Mouse (Mus musculus) c-Kit-positive CD71-positive TER-119-positive erythroid progenitor cells, embryonic 14.5 days (primary cell): ENCODE measurements at regions not wholly inside any gene's neighbourhood (a gene's known extent, or its start where the extent isn't known, plus 50 kb on each side); places are given as distances from the start of the nearest gene placed in this dataset.
"Not testable (repeated sequence)": the region's sequence is repeated elsewhere in the genome, so short reads cannot be mapped to it uniquely, and the experiment has no call there.

Source experiments
- DNase-seq: peaks from one replicate; pipeline ENCODE4 v3.0.0-alpha.2; 2013; ENCODE audit warnings: low spot score

DNA sequence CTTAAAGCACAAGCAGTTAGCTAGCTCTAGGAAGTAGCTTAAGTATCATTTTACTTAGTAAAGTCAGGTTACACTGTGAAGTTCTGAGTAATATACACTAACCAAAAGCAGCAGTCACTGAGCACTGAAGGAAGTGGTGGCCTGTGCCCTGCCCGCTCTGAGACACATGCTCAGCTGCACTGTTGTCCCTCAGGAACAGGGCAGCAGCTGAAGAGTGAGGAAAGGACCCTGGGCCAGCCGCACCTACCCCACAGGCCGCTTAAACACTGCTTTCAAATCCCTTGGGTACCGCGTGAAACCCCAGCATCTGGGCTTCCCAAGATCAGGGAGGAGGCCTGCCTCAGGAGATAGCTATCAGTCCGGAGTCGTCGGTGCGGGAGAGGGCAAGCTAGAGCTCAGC lies 385.1 kb downstream of the Gm8797 start:
- DNase-seq: not testable (repeated sequence)

DNA sequence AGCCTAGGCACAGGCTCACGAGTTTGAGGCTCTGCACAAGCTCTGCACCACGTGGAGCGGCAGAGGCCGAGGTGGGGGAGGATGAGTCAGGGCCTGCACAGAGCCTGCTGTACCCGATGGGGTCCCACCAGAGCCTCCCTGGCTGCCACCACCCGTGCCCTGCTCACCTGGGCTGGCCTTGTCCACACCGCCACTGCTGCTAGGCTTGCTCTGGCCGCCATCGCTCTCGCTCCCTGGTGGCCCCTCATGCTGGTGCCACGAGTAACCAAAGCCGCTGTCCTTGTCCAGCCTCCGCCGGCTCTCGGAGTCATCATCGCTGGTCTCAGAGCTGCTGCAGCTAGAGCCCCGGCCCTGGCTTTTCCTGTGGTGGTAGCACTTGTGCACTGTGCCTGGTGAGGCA lies 386.8 kb downstream of the Gm8797 start:
- no peak for DNase-seq

DNA sequence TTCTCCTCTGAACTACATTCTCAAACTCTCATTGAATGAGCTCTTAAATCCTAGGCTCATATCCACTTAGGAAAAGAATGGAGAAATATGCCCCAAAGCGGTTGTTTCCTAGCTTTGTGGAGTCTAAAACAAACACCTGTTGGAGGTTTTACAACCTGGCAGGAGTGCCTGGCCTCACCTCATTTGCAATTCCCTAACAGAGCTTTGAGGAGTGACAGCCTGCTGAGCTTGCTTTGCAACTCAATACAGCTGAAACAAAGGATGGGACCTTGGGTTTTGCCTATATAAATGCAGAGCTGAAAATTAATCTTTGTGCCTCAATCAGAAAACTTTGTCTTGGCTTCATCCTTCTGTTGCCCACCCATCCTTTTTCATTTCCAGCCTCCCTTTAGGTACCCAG lies 423.2 kb downstream of the Gm8797 start:
- no peak for DNase-seq

DNA sequence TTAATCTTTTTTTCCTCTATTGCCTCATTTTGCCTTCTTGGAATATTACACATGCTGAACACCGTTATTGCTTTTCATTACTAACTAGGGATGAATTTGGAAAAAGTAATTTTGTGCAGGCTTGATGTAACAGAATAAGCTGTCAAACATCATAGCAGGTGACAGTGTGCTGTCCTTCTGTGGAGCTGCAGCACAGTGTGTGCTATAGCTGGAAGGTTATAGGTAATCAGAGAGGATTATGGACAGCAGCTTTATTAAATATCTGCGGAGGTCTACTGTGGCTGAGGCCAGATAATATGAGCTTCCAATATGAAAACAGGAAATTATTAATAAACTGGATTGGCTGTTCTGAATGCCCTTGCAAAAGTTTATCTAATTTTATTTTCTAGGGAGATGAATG lies 431.9 kb downstream of the Gm8797 start:
- no peak for DNase-seq

GRCm38 (mm10) chr3:6183400-6183799 lies 432.8 kb downstream of the Gm8797 start:
- no peak for DNase-seq

DNA sequence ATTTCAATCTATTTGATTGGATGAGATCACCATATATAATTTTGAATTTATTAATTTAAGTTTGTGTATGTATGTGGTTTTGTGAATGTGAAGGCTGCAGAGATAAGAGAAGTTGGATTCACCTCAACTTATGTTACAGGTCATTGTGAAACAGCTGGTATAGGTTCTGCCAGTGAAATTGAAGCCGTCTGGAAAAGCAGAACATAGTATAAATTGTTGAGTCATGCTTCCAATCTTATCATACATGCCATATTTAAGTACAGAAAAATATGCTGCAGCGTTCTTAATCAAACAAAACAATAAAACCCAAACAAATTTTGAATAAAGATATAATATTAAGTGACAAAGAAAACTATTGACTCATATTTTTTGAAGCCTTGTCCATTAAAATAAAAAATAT lies 415.6 kb downstream of the 1700008P02Rik start:
- no peak for DNase-seq

DNA sequence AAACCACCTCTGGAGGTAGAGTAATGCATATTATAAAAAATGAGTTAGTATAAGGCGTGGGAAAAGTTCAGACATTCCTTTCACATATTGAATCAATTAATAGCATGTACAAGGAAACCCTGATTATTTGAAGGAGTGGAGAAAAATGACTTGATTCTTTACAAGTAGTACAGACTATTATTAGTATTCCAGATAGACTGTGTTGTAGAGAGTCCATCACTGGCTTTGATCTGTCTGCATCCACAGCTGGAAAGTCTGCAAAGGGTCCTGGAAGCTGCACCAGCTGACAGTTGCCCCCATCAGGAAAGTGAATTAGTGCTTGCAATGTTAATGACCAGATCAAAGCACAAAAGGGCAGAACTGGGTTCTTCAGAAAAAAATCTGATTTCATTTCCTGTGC lies 391.6 kb downstream of the 1700008P02Rik start:
- no peak for DNase-seq
